Mouse (Mus musculus) liver, adult 2 months (tissue): ENCODE data around the gene Acvr1b. TPM values are rescaled to one million over a fixed set of nuclear protein-coding genes. Genes with fewer than 3 reads are reported as not detected.

Experiments used
- DNase-seq: peaks from one replicate; pipeline ENCODE4 v3.0.0-alpha.2; 2011; ENCODE audit warnings: low read depth, low spot score; ENCODE audit errors: extremely low read depth
- H3K27ac ChIP-seq: fragments of 200-500 bp; replicated peaks from 2 replicates; pipeline ENCODE4 v1.5.1; 2012; ENCODE audit warnings: low read depth, mild to moderate bottlenecking, control low read depth, inconsistent platforms, low read length; ENCODE audit not compliant: insufficient read depth
- H3K27me3 ChIP-seq: fragments of 200-500 bp; 2 replicates; pipeline ENCODE4 v1.6.1; 2012; ENCODE audit warnings: mild to moderate bottlenecking, moderate library complexity, low read length, inconsistent platforms; ENCODE audit not compliant: control insufficient read depth, insufficient read depth
- H3K36me3 ChIP-seq: fragments of 200-500 bp; 2 replicates; pipeline ENCODE4 v1.6.1; 2012; ENCODE audit warnings: low read length, inconsistent platforms; ENCODE audit not compliant: control insufficient read depth, insufficient read depth
- H3K4me1 ChIP-seq: fragments of 200-500 bp; 2 replicates; pipeline ENCODE4 v1.6.1; 2011; ENCODE audit warnings: low read length; ENCODE audit not compliant: control insufficient read depth, insufficient read depth
- H3K4me3 ChIP-seq: fragments of 200-500 bp; 2 replicates; pipeline ENCODE4 v1.5.1; 2011; ENCODE audit warnings: low read depth, mild to moderate bottlenecking, control low read depth, low read length, moderate library complexity; ENCODE audit not compliant: insufficient read depth
- H3K79me2 ChIP-seq: fragments of 200-500 bp; 2 replicates; pipeline ENCODE4 v1.6.1; 2012; ENCODE audit warnings: inconsistent platforms, mild to moderate bottlenecking, low read length, moderate library complexity; ENCODE audit not compliant: control insufficient read depth, insufficient read depth
- H3K9ac ChIP-seq: fragments of 200-500 bp; 2 replicates; pipeline ENCODE4 v1.6.1; 2012; ENCODE audit warnings: low read depth, mild to moderate bottlenecking, control low read depth, inconsistent platforms, low read length
- CTCF ChIP-seq: fragments of 200-500 bp; IDR thresholded peaks from 2 replicates; pipeline ENCODE4 v1.5.1; 2011; ENCODE audit warnings: low read depth, low read length, control low read depth
- POLR2A ChIP-seq: fragments of 200-500 bp; IDR thresholded peaks from 2 replicates; pipeline ENCODE4 v1.6.1; 2011; ENCODE audit warnings: low read length, control low read depth; ENCODE audit not compliant: insufficient read depth; ENCODE audit errors: extremely low read depth
- WGBS: fragments of 180-500 bp; shearing (Covaris S2); methylation state at CpG from one replicate; pipeline ENCODE4 v1.1.7; 2018; 5-methylcytosine and 5-hydroxymethylcytosine counted together
- polyA plus RNA-seq: library from polyadenylated mRNA; depleted of rRNA; stranded (reverse); fragments of >200 nt; gene quantifications from 2 replicates; pipeline ENCODE4 v1.2.3, GENCODE M21; 2012
- total RNA-seq: library from RNA; depleted of rRNA; stranded (reverse); fragments of >200 nt; gene quantifications from 2 replicates; pipeline ENCODE4 v1.2.3, GENCODE M21; 2014

Gene Acvr1b
- total and polyA plus RNA-seq, 2 experiments, result 5.0 to 9.6 TPM

- H3K27ac ChIP-seq, result no peak overlapping the region
- H3K79me2 ChIP-seq, result no peaks in the 10 kb centered on the region
- no peak for TF ChIP-seq CTCF
- TF ChIP-seq POLR2A, result no peak
- H3K4me3 ChIP-seq, result no peak overlapping the region
- no peak for DNase-seq
- no peaks in the 10 kb centered on the region for H3K4me1 ChIP-seq
- H3K36me3 ChIP-seq, result no peaks in the 10 kb centered on the region
- H3K9ac ChIP-seq, result no peak overlapping the region
- 40% methylated on average over 13 of the region's 13 CpGs for WGBS
- peaks cover 5% of the 10 kb centered on the region; the same call in 1 of the 2 replicates for H3K27me3 ChIP-seq
These were observed 49.1 kb downstream of the Acvr1b start for GRCm38 (mm10) chr15:101222897-101223482.

- Histone ChIP-seq H3K4me1 (no peaks in the 10 kb centered on the region), H3K9ac (no peak overlapping the region), H3K27ac (no peak overlapping the region), H3K27me3 (peaks cover 5% of the 10 kb centered on the region; the same call in 1 of the 2 replicates), H3K4me3 (no peak overlapping the region), H3K36me3 (no peaks in the 10 kb centered on the region), H3K79me2 (no peaks in the 10 kb centered on the region)
- TF ChIP-seq POLR2A, result no peak
- no peak for TF ChIP-seq CTCF
- DNase-seq, result no peak
- 10% methylated on average over 5 of the region's 5 CpGs for WGBS
These were observed 49.7 kb downstream of the Acvr1b start for GRCm38 (mm10) chr15:101223596-101223995.

- TF ChIP-seq POLR2A, result peak; percentile 82
- TF ChIP-seq CTCF, result no peak
- Histone ChIP-seq H3K27me3 (peaks cover 5% of the 10 kb centered on the region; the same call in 1 of the 2 replicates), H3K4me1 (no peaks in the 10 kb centered on the region), H3K4me3 (peak within 1 kb of the TSS; percentile 81), H3K79me2 (no peaks in the 10 kb centered on the region), H3K9ac (peak within 1 kb of the TSS; percentile 68), H3K27ac (peak within 1 kb of the TSS; percentile 56), H3K36me3 (no peaks in the 10 kb centered on the region)
- DNase-seq, result peak; percentile 24
- WGBS, result 3% methylated on average over 76 of the region's 77 CpGs
These were observed 50.4 kb downstream of the Acvr1b start, which contains the start of gene Grasp for GRCm38 (mm10) chr15:101224006-101224906. Gene Grasp (plus strand): TSS chr15:101224188.

GRCm38 (mm10) chr15:101224977-101225376 is 51.1 kb downstream of the Acvr1b start:
- Histone ChIP-seq H3K27me3 (peaks cover 5% of the 10 kb centered on the region; the same call in 1 of the 2 replicates), H3K79me2 (no peaks in the 10 kb centered on the region), H3K4me1 (no peaks in the 10 kb centered on the region), H3K36me3 (no peaks in the 10 kb centered on the region), H3K9ac (peak overlapping the region; percentile 68), H3K4me3 (peak overlapping the region; percentile 81), H3K27ac (peak overlapping the region; percentile 56)
- WGBS, result 60% methylated on average over 14 of the region's 14 CpGs
- TF ChIP-seq POLR2A (no peak), CTCF (no peak)
- DNase-seq, result no peak

GRCm38 (mm10) chr15:101227971-101228370 is 54.1 kb downstream of the Acvr1b start:
- H3K9ac ChIP-seq, result no peak overlapping the region
- H3K79me2 ChIP-seq, result no peaks in the 10 kb centered on the region
- TF ChIP-seq CTCF, result no peak
- no peak for TF ChIP-seq POLR2A
- H3K27ac ChIP-seq, result peak overlapping the region; percentile 50
- DNase-seq, result no peak
- 83% methylated on average over 7 of the region's 7 CpGs for WGBS
- H3K36me3 ChIP-seq, result no peaks in the 10 kb centered on the region
- no peak overlapping the region for H3K4me3 ChIP-seq
- peaks cover 5% of the 10 kb centered on the region; the same call in 1 of the 2 replicates for H3K27me3 ChIP-seq
- no peaks in the 10 kb centered on the region for H3K4me1 ChIP-seq
